Mouse (Mus musculus) cerebellum, adult 9-11 months (tissue): ENCODE results near the gene Sh3glb2.
A peak's percentile ranks its signal among the peaks of the same experiment; 100 is the strongest.

ENCODE experiments used
- DNase-seq: peaks from one replicate; pipeline ENCODE4 v3.0.0; 2022

Sh3glb2 gene

DNA sequence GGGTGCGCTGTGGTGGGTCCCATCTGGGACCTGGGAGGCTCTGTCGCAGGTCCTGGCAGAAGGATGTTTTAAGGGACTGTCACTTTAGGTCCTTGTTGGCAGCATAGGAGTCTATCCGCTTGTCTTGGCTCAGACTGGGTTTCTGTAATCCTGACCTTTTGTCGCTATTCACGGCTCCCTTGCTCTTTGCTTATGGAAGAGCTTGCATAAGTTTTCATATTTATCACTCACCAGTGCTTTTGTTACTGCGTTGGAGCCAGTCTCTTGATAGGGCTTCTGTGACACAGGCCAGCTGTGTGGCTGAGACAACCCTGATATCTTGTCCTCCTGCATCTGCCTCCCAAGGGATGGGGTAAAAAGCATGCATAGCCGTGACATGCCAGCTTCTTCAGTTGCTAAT lies 20.2 kb upstream of the Sh3glb2 start:
- no peak for DNase-seq

DNA sequence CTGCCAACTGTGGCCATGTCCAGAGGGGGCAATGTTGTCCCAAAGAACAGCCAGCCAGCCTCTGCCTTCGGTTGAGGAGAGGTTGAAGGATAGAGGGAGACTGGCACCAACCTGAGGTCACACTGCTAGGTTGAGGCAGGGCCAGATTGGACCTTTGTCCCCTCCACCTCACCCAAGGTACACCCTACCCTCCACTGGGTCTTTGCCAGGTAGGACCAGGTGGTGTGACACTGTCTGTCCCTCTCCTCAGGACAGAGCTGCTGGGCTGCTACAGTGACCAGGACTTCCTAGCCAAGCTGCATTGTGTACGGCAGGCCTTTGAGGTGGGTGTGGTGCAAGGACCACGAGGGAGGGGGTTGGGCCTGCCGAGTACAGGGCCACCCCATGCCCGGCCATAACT lies 18.6 kb upstream of the Sh3glb2 start:
- no peak for DNase-seq

DNA sequence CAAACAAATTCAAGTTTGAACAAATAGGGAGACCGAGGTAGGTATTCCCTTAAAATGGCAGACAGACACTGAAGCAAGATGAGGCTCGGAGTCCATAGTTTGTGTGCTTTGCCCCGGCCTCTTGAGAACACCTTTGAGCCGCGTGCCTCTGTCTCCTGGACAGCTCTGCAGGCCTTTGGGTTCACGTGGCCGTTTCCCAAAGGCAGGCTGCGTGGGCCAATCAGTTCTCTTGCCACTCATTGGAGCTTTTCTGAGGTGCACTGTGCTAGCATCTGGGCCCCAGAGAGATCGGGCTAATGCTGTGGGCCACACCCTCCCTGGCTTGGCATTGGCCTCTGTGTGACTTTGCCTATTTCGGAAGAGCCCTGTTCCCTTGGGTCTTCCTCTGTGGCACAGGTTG lies 16.8 kb upstream of the Sh3glb2 start:
- no peak for DNase-seq

DNA sequence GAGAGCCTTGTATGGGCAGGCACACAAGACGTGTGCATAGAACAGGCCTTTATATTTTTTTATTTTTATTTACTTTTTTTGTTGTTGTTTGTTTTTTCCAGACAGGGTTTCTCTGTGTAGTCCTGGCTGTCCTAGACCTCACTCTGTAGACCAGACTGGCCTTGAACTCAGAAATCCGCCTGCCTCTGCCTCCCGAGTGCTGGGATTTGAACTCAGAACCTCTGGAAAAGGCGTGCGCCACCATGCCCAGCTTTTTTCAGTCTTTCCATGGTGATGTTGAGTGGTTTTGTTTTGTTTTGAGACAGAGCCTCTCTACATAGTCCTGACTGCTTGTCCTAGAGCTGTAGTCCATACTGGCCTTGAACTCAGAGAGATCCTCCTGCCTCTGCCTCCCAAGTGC lies 13.6 kb upstream of the Sh3glb2 start:
- no peak for DNase-seq

DNA sequence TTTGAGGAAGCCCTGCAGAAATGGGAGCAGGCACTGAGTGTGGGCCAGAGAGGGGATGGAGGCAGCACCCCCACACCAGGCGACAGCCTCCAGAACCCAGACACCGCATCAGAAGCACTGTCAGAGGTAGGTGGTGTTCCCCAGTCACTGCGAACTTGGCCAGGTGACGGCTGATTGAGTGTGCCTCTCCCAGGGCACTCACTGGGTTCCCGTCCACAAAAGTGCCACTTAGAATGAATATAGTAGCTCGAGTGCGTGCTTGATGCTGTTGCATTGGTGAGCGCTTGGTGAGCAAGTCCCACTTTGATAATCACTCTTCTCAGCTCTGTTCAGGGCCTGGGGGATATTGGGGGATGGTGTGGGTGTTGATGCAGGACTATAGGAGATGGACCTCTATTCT lies 12.4 kb upstream of the Sh3glb2 start:
- DNase-seq: no peak

DNA sequence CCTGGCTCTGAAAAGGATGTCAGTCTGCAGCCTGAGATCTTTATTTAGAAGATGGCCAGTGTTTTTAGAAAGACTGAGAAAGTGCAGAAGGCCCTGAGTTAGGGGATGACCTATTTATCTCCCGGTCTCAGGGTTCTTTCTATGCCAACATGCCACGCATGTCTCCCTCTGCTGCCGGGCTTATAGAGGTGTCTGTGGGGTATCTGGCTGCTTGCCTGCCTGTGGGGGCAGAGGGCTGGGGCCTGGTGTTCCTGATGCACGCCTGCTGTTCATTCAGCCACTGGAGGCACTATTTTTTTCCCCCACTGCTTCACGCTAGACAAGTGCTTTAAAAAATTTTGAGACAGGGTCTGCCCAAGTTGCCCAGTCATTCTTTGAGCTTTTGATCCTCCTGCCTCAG lies 7.1 kb upstream of the Sh3glb2 start:
- DNase-seq: peak; percentile 51

DNA sequence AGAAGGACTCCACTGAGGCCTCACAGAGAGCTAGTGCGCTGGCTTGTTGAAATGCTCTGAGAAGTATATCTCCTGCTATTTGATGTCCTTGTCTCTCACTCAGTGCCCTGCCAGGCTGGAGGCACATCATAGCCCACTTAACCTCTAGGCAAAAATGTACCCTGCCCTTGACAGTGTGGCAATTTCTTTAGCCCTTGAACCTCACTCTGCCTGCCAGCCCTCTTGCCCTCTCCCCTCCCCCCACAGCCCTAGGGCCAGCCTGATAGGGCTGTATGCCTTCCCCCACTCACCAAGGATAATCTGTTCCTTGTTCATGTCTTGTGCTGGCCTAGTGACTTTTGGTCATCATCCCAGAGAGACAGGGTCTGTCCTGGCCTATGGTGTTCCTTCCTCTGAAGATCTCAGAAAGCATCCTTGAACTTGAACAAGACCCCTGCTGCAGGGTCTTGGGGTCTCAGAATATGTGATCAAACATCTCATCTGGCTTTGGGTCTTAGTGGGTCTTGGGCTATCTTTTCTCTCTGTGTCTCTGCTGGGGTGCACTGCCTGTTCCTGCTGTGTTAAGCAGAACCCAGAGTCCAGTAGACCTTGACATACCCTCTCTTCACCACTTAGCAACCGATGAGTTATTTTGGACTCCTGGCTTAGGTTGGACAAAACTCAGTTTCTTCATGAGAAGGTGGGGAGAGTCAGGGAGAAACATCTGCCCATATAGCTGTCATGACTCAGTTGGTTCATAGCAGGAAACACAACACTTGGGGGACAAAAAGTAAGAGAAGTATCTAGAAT lies 6.3 kb upstream of the Sh3glb2 start:
- peak; percentile 46 for DNase-seq

DNA sequence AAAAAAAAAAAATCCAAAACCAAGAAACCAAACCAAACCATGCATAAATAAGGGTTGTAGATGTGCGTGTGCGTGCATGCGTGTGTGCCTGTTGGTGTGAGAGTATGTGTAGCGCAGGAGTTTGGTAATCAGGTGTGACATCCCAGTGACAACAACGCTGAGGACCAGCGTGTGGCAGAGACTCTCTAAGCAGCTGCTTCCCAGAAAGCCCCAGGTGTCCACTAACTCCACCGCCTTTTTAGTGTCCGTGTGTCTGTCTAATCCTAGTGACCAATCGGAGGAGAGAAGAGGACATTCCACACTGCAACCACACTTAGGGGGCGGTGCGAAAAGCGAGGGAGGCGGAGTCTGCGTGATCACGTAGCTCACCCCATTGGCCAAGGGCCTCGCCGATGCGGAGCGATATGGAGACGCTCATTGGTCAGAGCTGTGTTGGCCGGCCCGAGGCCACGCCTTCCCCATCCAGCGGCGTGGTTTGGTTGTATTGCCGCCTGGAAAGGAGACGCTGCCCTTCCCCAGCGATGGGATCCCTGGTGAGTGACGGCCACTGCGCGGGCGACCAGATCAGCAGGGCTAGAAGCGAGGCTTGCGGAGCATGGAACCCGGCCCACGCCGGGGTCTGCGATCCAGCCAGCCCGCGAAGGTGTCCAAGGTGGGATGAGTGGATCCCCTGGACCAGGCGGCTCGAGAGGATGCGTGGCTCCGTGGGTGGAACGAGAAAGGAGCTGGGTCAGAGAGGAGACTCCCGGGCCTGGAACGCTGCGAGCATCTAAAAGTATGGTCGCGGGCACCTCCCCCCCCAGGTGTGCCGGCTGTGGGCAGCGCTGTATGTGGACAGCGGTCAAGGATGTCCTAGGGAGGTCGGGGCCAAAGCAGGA lies 4.9 kb upstream of the Sh3glb2 start, which contains the start of gene Miga2:
Gene Miga2 (plus strand): TSS at position 461 of the 878 bp plus-strand sequence.
- DNase-seq: peak; percentile 99

DNA sequence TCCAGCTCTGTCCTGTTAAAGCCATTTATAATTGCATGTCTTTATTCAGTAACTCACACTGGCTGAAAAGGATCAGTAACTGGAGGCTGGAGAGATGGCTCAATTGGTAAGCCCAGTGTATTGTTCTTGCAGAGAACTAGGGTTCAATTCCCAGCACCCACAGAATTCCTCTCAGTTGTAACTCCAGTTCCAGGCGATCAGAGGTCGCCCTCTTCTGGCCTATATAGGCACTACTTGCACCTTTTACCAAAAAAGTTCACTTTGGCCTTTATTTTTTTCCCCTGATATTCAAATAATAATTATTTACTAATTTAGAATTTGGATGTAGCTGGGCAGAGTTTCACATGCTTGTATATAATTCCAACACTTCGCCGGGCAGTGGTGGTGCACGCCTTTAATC lies 3.7 kb upstream of the Sh3glb2 start:
- DNase-seq: no peak

DNA sequence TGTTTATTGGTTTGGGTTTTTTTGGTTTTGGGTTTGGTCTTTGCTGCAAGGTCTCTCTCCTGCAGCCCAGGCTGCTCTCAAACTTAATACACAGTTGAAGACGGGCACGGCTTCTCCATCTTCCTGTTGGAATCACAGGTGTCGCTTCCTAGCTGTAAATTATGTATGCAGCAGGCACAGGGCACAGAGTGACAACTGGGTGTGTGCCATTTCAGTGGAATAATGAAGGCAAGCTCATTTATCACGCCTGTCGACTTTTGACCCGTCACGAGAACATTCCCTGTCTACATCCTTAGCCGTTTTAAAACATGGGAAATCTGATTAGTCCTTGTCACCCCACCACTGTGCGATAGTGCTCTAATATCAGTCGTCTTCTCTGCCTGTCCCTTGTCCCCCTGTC lies 1.5 kb upstream of the Sh3glb2 start:
- DNase-seq: peak; percentile 53

DNA sequence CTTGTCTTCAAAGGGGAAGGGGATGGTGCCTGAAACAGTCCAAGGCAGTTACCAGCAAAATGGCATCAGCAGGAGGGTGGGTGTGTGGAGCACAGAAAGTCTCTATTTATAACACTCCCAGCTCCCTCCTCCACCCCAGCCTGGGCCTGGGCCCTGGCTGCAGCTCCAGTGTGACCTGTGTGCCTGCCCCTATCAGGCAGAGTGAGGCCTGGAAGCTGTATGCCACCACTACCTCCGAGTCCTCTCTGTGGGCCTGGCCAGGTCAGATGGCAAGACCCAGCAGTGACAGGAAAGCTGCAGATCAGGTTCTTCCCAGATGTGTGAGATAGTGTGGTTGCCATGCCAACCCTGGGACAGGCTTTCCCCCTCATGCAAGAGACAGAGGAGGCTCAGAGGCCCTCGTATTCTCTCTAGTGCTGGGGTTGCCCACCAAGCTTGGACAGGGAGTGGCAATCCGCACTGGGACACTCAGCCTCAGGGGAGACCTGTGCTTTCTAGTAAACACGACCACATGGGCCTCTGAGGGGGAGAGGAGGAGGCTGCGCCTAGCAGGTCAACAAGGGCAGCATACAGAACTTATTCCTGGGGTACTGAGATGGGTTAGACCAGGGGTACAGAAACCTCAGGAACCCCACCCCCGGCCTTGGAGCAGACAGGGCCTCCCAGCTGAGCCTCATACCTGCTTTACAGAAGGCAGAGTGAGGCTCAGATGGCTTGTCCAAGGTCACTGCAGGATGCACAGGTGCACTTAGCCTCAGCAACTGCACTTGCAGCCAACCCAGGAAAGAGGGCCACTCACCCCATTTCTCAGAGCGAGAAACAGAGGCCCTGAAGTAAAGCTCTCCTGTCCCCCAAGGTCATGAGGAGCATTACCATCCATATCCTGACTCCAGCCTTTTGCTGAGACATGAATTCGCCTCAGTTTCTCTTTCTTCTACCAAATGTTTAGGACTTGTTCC lies 1.3 kb downstream of the Sh3glb2 start:
- DNase-seq: peak; percentile 82

DNA sequence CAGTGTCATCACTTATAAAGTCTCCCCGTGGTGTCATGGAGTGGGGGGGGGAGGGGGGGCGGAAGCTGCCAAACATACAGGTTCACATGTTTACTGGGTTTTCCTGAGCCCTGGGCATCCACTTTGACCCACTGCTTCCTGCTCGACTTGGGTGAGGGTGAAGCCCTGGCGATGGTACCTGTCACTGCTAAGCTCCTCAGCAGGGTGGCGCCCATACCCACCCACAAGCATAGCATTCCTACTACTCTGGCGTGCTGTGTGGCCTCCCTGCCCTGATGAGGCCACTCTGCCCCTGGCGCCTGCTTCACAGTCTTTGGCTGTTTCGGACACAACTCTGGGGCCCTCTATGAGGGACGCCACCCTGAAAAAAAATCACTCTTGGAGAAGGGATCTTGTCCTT lies 2.2 kb downstream of the Sh3glb2 start:
- DNase-seq: peak; percentile 62

DNA sequence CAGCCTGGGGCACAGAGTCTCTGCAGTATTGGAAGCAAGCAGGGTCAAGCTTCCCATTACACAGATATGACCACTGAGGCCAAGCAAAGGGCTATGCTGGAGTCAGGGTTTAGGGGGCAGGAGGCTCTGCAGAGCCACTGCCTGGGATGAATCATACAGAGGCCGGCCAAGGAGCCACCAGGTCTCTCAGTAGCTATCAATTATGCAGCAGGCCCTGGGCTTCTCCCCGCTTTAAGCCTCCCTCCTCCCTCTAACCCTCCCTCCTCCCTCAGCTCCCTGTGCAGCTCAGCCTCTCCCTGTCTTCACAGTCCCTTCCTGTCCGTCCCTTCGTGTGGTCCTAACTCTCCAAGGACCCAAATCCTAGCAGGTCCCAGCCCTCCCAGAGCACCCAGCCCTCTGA lies 2.9 kb downstream of the Sh3glb2 start:
- no peak for DNase-seq

DNA sequence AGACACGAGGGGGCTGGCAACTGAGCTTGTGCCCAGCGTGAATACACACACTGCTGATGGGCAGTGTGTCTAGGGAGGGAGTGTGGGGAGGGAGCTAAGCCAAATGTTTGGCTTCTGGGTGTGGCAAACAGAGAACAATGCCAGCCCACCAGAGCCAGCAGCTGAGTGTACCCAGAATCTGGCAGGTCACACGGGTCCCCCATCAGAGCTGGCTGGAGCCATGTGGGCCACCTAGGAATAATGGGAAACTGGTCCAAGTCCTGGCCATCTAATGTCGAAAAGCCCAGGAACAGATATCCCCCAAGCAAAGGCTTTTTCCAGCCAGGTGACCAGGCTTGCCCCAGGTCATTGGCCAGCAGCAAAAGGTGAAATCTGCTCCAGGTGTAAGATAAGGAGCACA lies 3.3 kb downstream of the Sh3glb2 start:
- peak; percentile 89 for DNase-seq

DNA sequence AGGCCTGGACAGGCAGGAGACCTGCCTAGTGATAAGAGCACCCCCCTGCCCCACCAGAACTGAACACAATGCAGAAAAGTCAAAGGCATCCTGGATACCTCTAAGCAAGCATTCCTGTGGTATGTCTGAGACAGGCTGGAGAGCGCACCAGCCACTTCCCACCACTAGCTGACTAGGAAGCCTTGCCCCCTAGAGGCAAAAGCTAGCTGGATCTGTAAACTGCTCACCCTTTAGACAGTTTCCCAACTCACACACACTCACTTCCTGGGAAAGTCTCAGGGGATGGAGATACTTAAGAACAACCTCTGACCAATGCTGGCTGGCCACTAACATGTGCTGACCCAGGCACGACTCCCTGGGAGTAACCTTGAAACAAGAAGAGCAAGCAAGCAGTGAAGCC lies 8.0 kb downstream of the Sh3glb2 start:
- DNase-seq: peak; percentile 11

DNA sequence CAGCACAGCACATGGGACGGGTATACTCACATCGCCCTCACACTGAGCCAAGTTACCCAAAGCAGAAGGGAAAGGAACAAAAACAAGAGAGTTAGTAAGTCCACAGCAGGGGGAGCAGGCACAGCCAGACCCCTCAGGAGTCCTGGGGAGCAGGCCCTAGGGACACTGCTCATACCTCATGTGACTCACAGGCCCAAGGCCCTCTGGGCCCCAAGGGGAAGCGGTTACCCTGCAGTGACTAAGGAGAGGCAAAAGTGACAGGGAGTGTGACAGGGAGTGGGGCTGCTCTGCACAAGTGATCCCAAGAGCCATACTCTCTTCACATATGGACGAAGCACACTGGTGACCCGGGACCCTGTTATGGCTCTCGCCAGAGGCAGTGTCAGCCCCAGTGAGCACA lies 9.9 kb downstream of the Sh3glb2 start:
- DNase-seq: peak; percentile 13

DNA sequence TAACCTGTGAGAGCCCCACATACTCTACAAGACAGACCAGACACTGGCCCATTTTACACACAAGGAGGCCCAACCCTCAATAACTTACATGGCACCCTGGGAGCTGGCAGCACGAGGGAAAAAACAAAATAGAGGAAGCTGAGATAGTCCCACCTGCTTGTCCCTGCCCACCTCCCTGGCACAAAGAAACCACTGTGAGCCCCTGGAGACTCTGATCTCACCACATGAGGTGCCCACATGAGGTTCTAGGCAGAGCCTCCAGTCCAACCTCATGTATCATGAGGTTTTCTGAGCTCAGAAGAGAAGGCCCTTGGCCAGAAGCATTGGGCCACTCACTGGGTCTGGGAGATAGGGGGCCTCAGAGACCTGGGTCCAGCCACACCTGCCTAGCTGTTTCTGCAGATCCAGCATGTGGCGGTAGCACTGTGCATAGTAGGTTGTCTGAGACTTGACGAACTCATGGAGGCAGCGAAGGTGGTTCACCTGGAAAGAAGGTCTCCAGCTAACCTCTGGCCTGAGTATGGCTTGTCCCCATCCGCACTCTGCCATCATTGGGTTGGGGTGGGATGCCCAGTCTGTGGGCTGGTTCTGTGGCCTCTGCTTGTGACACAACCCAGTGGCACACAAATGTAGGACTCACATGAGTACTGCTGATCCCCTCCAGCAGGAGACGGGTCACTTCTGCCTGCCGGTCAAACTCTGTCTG lies 13.0 kb downstream of the Sh3glb2 start:
- DNase-seq: no peak

DNA sequence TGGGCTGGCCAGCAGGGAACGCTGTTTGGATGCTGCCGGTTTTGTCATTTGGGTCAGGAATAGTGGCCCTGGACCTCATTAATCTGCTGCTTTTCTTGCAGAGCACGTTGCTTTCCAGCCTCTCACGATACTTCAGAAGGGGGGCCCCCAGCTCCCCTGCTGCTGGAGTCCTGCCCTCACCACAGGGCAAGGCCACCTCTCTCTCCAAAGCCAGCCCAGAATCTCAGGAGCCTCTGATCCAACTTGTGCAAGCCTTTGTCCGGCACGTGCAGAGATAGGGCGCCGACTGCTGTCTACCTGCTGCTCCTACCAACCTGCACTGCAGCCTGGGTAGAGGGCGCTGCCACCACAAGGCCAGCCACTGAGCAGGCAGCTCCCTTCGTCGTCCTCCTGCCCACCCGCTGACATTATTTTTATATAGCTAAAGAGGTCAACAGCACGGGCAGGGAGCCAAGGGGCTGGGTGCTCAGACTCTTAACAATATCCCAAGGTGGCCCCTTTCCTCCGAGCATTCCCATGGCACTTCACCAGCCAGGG lies 15.5 kb downstream of the Sh3glb2 start:
- DNase-seq: peak; percentile 77

DNA sequence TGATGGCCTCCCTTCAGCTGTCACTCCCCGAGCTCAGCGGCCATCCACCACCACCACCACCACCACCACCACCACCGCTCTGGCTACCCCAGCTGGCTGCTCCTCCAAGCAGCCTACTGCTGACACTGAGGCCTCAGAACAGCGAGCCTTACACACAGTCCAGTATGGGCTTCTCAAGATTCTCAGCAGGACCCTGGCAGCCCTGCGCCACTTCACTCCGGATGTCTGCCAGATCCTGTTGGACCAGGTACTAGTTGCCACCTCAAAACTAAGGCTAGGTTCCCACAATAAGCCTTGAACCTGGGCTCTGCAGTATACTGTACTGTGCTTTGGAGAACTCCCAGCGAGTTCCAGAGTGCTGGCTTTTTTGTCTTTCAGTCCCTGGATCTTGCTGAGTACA lies 16.6 kb downstream of the Sh3glb2 start:
- DNase-seq: peak; percentile 79

DNA sequence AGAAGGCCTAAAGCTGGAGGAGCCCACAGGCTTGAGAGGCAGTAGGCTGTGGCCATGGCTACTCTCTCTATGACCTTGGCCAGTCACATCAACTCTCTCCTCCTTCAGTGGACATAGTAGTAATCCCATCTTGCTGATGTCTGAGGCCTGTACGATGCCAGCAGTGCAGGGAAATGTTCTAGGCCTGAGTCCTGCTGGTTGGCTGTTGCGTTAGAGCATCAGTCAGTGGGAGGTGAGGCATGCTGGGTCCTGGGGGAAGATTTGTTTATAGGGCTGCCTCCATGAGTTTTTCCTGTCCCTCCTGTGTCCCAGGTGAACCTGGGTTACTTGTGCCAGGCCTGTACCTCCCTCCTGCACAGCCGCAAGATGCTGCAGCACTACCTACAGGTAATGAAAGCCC lies 17.1 kb downstream of the Sh3glb2 start:
- peak; percentile 46 for DNase-seq

DNA sequence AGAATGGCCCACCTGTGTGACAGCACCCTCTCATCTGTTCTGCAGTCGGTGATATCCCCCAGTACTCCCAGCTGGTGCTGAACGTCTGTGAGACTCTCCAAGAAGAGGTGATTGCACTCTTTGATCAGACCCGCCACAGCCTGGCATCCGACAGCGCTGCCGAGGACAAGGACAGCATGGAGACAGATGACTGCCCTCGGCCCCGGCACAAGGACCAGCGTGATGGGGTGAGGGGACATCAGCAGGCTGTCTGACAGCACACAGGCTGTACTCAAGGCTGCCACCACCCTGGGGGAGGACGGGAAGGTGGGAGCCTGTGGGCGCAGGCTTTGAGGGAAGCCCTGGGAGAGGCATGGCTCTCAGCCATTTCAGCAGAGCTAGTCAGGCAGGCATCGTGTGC lies 22.0 kb downstream of the Sh3glb2 start:
- DNase-seq: peak; percentile 54
